Mouse (Mus musculus) lung, postnatal 25 days (tissue): ENCODE results near the gene Gabrb1.

Experiments
- DNase-seq: peaks from one replicate; pipeline ENCODE4 v3.0.0; 2022; ENCODE audit warnings: low spot score

The Gabrb1 gene

GRCm38 (mm10) chr5:72162855-72163254 lies 504.9 kb downstream of the Gabrb1 start:
- no peak for DNase-seq

- DNase-seq: no peak
Observed at GRCm38 (mm10) chr5:72164386-72164785, 506.5 kb downstream of the Gabrb1 start.

- peak; percentile 96 for DNase-seq
Observed at GRCm38 (mm10) chr5:72167594-72168284, 509.8 kb downstream of the Gabrb1 start, which contains the start of gene Commd8. Gene Commd8 (minus strand): TSS chr5:72168189.

GRCm38 (mm10) chr5:72168285-72168621 lies 510.3 kb downstream of the Gabrb1 start:
- no peak for DNase-seq

GRCm38 (mm10) chr5:72170067-72170466 lies 512.2 kb downstream of the Gabrb1 start:
- DNase-seq: peak; percentile 30

GRCm38 (mm10) chr5:72172675-72173074 lies 514.8 kb downstream of the Gabrb1 start:
- peak; percentile 68 for DNase-seq

GRCm38 (mm10) chr5:72173521-72173920 lies 515.6 kb downstream of the Gabrb1 start:
- DNase-seq: no peak

- no peak for DNase-seq
Observed at GRCm38 (mm10) chr5:72175050-72175449, 517.1 kb downstream of the Gabrb1 start.

GRCm38 (mm10) chr5:72175530-72175929 lies 517.6 kb downstream of the Gabrb1 start:
- no peak for DNase-seq

GRCm38 (mm10) chr5:72181194-72181593 lies 523.3 kb downstream of the Gabrb1 start:
- no peak for DNase-seq

- peak; percentile 74 for DNase-seq
Observed at GRCm38 (mm10) chr5:72182804-72183203, 524.9 kb downstream of the Gabrb1 start.

- peak; percentile 71 for DNase-seq
Observed at GRCm38 (mm10) chr5:72183929-72184328, 526.0 kb downstream of the Gabrb1 start.

- no peak for DNase-seq
Observed at GRCm38 (mm10) chr5:72184437-72185100, 526.7 kb downstream of the Gabrb1 start.

- no peak for DNase-seq
Observed at GRCm38 (mm10) chr5:72191154-72191553, 533.2 kb downstream of the Gabrb1 start.

GRCm38 (mm10) chr5:72191932-72192331 lies 534.0 kb downstream of the Gabrb1 start:
- no peak for DNase-seq

- no peak for DNase-seq
Observed at GRCm38 (mm10) chr5:72195442-72195841, 537.5 kb downstream of the Gabrb1 start.
